Mouse (Mus musculus) erythroblast, embryonic 14.5 days (primary cell): ENCODE measurements around the gene Gm49333.

ENCODE experiments used
- GATA1 ChIP-seq: IDR thresholded peaks from 2 replicates; pipeline ENCODE4 v1.6.1; 2012; ENCODE audit warnings: low read length, inconsistent platforms, mixed read lengths
- TAL1 ChIP-seq: IDR thresholded peaks from 3 replicates; pipeline ENCODE4 v1.6.1; 2012; ENCODE audit warnings: low read length, inconsistent platforms, mixed read lengths

DNA sequence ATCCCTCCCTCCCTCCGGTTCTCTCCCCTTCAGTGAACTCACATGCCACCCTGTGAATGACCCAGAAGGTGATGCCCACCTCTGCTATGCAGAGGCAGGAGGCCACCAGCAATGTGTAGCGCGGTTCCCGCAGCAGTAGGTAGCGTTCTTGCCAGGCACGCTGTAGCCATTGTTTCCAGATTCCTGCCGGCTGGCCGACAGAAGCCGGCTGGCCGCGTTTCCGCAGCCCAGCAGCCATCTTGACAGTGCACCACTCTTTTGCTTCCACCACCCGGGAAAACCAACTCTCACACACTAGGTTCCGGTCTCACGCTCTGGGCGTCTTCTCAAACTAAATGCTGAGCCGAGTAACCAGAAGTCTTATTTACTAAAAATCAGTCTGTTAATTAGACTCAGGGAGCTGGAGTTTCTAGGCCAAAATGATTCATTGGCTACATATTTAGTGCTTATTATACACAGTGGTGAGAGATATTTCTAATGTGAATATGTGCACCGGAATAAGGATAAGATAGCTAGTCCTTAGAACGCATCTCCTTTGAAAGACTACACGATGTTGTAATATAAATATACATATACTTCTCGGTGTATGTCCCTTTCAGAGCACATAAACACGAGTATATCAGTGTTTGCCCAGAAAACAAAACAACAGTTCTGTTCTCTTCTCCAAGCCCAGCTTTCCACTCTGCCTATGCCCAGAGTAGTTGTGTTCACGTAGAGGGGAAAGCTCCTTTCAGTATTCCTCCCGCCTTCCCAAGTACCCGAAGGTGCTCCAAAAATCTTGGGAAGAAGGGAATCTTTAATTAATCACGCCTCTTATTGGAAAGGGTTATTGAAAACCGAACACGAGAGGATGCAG is 681 bp upstream of the Gm49333 start:
- no peak for TF ChIP-seq GATA1
- TF ChIP-seq TAL1: no peak
